Mouse (Mus musculus) liver, adult (tissue): Measurements from ENCODE around the gene Ankrd33.

ENCODE experiments used
- GATA4 ChIP-seq: IDR thresholded peaks from 2 replicates; pipeline ENCODE4 v1.6.1; 2014; ENCODE audit warnings: mild to moderate bottlenecking, low read length; ENCODE audit not compliant: insufficient replicate concordance

Ankrd33 gene

GRCm38 (mm10) chr15:101078731-101079156 is 36.8 kb upstream of the Ankrd33 start:
- no peak; the same call in 1 of the 2 replicates for TF ChIP-seq GATA4

- no peak for TF ChIP-seq GATA4
These were observed 35.5 kb upstream of the Ankrd33 start for GRCm38 (mm10) chr15:101080031-101080520.

GRCm38 (mm10) chr15:101081035-101081548 is 34.5 kb upstream of the Ankrd33 start:
- TF ChIP-seq GATA4, result no peak

- TF ChIP-seq GATA4, result no peak
These were observed 33.3 kb upstream of the Ankrd33 start for GRCm38 (mm10) chr15:101082236-101082635.

GRCm38 (mm10) chr15:101084499-101084898 is 31.1 kb upstream of the Ankrd33 start:
- TF ChIP-seq GATA4, result no peak

- TF ChIP-seq GATA4, result no peak
These were observed 29.1 kb upstream of the Ankrd33 start for GRCm38 (mm10) chr15:101086451-101086850.

GRCm38 (mm10) chr15:101086956-101087355 is 28.6 kb upstream of the Ankrd33 start:
- TF ChIP-seq GATA4, result no peak

- no peak for TF ChIP-seq GATA4
These were observed 27.3 kb upstream of the Ankrd33 start for GRCm38 (mm10) chr15:101088291-101088690.

- TF ChIP-seq GATA4, result no peak
These were observed 24.0 kb upstream of the Ankrd33 start for GRCm38 (mm10) chr15:101091551-101091950.

GRCm38 (mm10) chr15:101092121-101092828 is 23.3 kb upstream of the Ankrd33 start:
- no peak for TF ChIP-seq GATA4

- TF ChIP-seq GATA4, result no peak
These were observed 22.5 kb upstream of the Ankrd33 start for GRCm38 (mm10) chr15:101092829-101093648.

- TF ChIP-seq GATA4, result no peak
These were observed 21.6 kb upstream of the Ankrd33 start for GRCm38 (mm10) chr15:101093988-101094387.

GRCm38 (mm10) chr15:101094979-101095378 is 20.6 kb upstream of the Ankrd33 start:
- no peak for TF ChIP-seq GATA4

- no peak for TF ChIP-seq GATA4
These were observed 20.2 kb upstream of the Ankrd33 start for GRCm38 (mm10) chr15:101095392-101095791.

- TF ChIP-seq GATA4, result no peak
These were observed 17.4 kb upstream of the Ankrd33 start for GRCm38 (mm10) chr15:101097985-101098651.
